Mouse (Mus musculus) forebrain, embryonic 15.5 days (tissue): ENCODE results near the gene Map1b. TPM values are rescaled to one million over a fixed set of nuclear protein-coding genes. Genes with fewer than 3 reads are reported as not detected.

Source experiments
- ATAC-seq: fragments of 200-750 bp; cut with Nextera tagmentation; replicated peaks from 2 replicates; pipeline ENCODE4 v1.8.0; 2017; ENCODE audit warnings: mild to moderate bottlenecking, moderate TSS enrichment, moderate library complexity
- H3K27ac ChIP-seq: fragments of 300-500 bp; sonication (generic); replicated peaks from 2 replicates; pipeline ENCODE4 v1.5.1; 2015; ENCODE audit warnings: mild to moderate bottlenecking, inconsistent platforms
- H3K27me3 ChIP-seq: fragments of 300-500 bp; sonication (generic); 2 replicates; pipeline ENCODE4 v1.6.1; 2015; ENCODE audit warnings: inconsistent platforms
- H3K36me3 ChIP-seq: fragments of 300-500 bp; sonication (generic); 2 replicates; pipeline ENCODE4 v1.6.1; 2015; ENCODE audit warnings: mild to moderate bottlenecking, inconsistent platforms
- H3K4me1 ChIP-seq: fragments of 300-500 bp; sonication (generic); 2 replicates; pipeline ENCODE4 v1.6.1; 2015; ENCODE audit warnings: inconsistent platforms
- H3K4me2 ChIP-seq: fragments of 300-500 bp; sonication (generic); replicated peaks from 2 replicates; pipeline ENCODE4 v1.6.1; 2015; ENCODE audit warnings: mild to moderate bottlenecking, inconsistent platforms
- H3K4me3 ChIP-seq: fragments of 300-500 bp; sonication (generic); 2 replicates; pipeline ENCODE4 v1.5.1; 2015; ENCODE audit warnings: mild to moderate bottlenecking, inconsistent platforms
- H3K9ac ChIP-seq: fragments of 300-500 bp; sonication (generic); replicated peaks from 2 replicates; pipeline ENCODE4 v1.6.1; 2015; ENCODE audit warnings: mild to moderate bottlenecking, inconsistent platforms
- H3K9me3 ChIP-seq: fragments of 300-500 bp; sonication (generic); 2 replicates; pipeline ENCODE4 v1.6.1; 2016; ENCODE audit warnings: inconsistent platforms
- WGBS: fragments of 180-500 bp; shearing (Covaris S2); methylation state at CpG from one replicate; pipeline ENCODE4 v1.1.7; 2015; ENCODE audit warnings: mixed read lengths; 5-methylcytosine and 5-hydroxymethylcytosine counted together
- polyA plus RNA-seq: library from polyadenylated mRNA; unstranded; fragments of >200 nt; fragmentation: Nextera tagmentation; extraction: Ambion mirVana; gene quantifications from 2 replicates; pipeline ENCODE4 v1.2.1, GENCODE M21; 2015

Gene Map1b
- polyA plus RNA-seq, 1 experiment from 2014 or later = 1,899 TPM

DNA sequence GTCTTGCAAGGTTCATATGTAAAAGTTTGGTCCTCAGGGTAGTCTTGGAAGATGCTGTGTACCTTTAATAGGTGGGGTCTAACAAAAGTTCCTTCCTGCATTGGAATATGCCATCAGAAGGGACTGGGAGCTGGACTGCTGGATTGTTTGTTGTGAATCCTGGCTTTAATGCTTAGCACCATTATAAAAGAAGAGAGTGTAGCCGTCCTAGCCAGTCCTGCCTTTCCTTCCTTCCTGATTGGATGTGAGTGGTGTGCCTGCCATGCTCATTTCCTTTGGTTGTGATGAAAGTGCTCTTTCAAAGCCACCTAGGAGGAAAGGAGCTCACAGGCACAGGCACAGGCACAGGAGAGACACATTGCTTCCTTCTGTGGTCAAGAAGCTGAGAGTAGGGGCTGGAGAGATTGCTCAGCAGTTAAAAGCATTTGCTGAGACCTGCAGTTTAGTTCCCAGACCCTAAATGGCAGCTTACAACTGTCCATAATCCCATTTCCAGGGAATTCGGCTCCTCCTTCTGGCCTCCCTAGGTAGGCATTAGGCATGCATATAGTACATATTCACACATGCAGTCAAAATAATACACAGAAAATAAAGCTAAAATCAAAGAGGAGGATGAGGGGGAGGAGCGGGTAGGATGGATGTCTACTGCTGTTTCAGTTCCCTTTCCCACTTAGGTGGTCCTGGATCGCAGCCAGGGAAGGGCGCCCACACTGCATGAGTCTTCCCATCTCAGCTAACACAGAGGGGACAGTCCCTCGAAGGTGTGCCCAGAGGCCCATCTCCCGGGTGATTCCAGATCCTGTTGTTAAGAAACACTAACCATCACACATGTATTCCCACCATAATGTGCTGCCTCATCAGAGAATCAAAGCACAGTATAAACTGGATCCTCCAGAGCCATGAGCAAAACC lies 128.2 kb downstream of the Map1b start:
- Histone ChIP-seq H3K4me1 (peaks cover 11% of the 10 kb centered on the region), H3K27ac (no peak overlapping the region), H3K27me3 (no peaks in the 10 kb centered on the region), H3K4me2 (no peak overlapping the region), H3K4me3 (no peak overlapping the region), H3K9me3 (no peaks in the 10 kb centered on the region), H3K36me3 (no peaks in the 10 kb centered on the region), H3K9ac (no peak overlapping the region)
- no peak for ATAC-seq
- 61% methylated on average over 7 of the region's 7 CpGs for WGBS

DNA sequence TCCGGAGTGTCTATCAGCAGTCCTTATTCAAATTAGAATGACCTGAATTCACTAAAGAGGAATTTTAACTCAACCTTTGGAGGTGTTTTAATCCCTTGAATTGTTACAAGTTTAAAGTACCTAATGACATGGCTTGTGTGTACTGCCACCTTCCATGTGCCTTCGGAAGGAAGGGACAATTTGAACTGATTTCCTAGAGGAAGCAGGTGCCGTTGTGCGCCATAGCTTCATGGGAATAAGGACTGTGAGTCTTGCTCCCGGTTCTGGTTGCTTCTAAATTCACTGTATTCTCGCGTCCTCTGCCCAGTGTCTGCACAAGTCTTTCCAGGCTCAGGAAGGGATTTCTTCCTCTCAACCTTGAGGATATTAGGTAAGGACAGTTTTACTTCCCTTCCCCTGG lies 130.0 kb downstream of the Map1b start:
- WGBS = 78% methylated on average over 7 of the region's 7 CpGs
- Histone ChIP-seq H3K27ac (no peak overlapping the region), H3K4me2 (no peak overlapping the region), H3K27me3 (no peaks in the 10 kb centered on the region), H3K9me3 (no peaks in the 10 kb centered on the region), H3K4me3 (no peak overlapping the region), H3K4me1 (peaks cover 15% of the 10 kb centered on the region), H3K9ac (no peak overlapping the region), H3K36me3 (no peaks in the 10 kb centered on the region)
- no peak for ATAC-seq

DNA sequence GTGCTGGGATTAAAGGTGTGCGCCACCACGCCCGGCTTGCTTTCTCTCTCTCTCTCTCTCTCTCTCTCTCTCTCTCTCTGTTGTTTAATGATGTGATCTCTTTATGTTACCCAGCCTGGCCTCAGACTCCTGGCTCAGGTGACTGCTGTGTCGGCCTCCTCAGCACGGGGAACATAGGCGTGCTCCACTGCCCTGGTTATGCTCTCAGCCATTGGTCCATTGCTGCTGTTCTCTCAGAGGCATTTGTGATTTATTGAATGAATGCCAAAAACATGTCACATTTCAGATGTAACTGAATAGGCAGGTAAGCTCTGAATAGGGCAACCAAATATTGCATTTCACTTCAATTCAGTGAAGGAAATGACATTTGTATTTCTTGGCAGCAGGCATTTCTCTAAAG lies 130.4 kb downstream of the Map1b start:
- WGBS = 81% methylated on average over 6 of the region's 6 CpGs

GRCm38 (mm10) chr13:99384555-99385203 lies 131.7 kb downstream of the Map1b start:
- Histone ChIP-seq H3K36me3 (no peaks in the 10 kb centered on the region), H3K27ac (no peak overlapping the region), H3K9me3 (no peaks in the 10 kb centered on the region), H3K4me1 (peaks cover 13% of the 10 kb centered on the region), H3K4me3 (no peak overlapping the region), H3K9ac (no peak overlapping the region), H3K27me3 (no peaks in the 10 kb centered on the region), H3K4me2 (no peak overlapping the region)
- WGBS = 46% methylated on average over 7 of the region's 7 CpGs
- no peak for ATAC-seq

More for the DNA sequence above, 130.4 kb downstream of the Map1b start:
- no peak overlapping the region for H3K4me3 ChIP-seq
- no peaks in the 10 kb centered on the region for H3K9me3 ChIP-seq
- H3K4me2 ChIP-seq = no peak overlapping the region
- H3K27me3 ChIP-seq = no peaks in the 10 kb centered on the region
- H3K9ac ChIP-seq = no peak overlapping the region
- no peak for ATAC-seq
- H3K4me1 ChIP-seq = peaks cover 13% of the 10 kb centered on the region
- no peak overlapping the region for H3K27ac ChIP-seq
- no peaks in the 10 kb centered on the region for H3K36me3 ChIP-seq

GRCm38 (mm10) chr13:99382373-99382772 lies 134.0 kb downstream of the Map1b start:
- Histone ChIP-seq H3K4me3 (no peak overlapping the region), H3K9ac (no peak overlapping the region), H3K4me1 (peaks cover 8% of the 10 kb centered on the region), H3K36me3 (no peaks in the 10 kb centered on the region), H3K27me3 (no peaks in the 10 kb centered on the region), H3K9me3 (no peaks in the 10 kb centered on the region), H3K4me2 (no peak overlapping the region), H3K27ac (no peak overlapping the region)
- 45% methylated on average over 6 of the region's 6 CpGs for WGBS
- ATAC-seq = no peak

- no peak for ATAC-seq
- Histone ChIP-seq H3K4me2 (no peak overlapping the region), H3K9me3 (no peaks in the 10 kb centered on the region), H3K9ac (no peak overlapping the region), H3K27me3 (no peaks in the 10 kb centered on the region), H3K36me3 (no peaks in the 10 kb centered on the region), H3K27ac (no peak overlapping the region), H3K4me1 (peaks cover 10% of the 10 kb centered on the region), H3K4me3 (no peak overlapping the region)
- 98% methylated on average over 1 of the region's 1 CpGs for WGBS
Observed at GRCm38 (mm10) chr13:99378223-99378622, 138.1 kb downstream of the Map1b start.

DNA sequence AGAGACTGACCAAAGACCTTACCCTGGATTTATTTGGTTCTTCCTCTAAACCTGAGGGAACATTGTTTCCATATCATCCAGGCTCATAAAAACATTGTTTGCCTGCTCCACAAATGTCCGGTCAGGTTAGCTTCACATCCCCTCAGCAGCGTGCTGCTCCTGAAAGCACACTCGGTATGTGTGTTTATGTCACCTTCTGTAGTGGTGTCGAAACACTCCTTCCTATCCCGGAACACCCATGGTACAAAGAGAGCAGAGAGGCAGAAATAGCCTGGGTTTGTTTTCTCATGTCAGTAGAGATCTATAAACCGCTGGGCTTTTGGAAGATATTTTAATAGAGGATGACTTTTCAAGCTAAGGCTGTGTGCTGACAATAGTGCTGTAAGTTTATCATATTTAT lies 139.3 kb downstream of the Map1b start:
- 79% methylated on average over 6 of the region's 6 CpGs for WGBS
- Histone ChIP-seq H3K9me3 (no peaks in the 10 kb centered on the region), H3K4me3 (no peak overlapping the region), H3K9ac (no peak overlapping the region), H3K36me3 (no peaks in the 10 kb centered on the region), H3K27me3 (no peaks in the 10 kb centered on the region), H3K4me1 (peaks cover 7% of the 10 kb centered on the region; the same call in 1 of the 2 replicates), H3K27ac (no peak overlapping the region), H3K4me2 (no peak overlapping the region)
- no peak for ATAC-seq

- 31% methylated on average over 6 of the region's 6 CpGs for WGBS
- no peak overlapping the region for H3K4me3 ChIP-seq
- H3K27ac ChIP-seq = no peak overlapping the region
- no peak overlapping the region for H3K9ac ChIP-seq
- 0 out of 2 replicates have a peak, but pooled peaks cover 2% of the 10 kb centered on the region for H3K4me1 ChIP-seq
- H3K27me3 ChIP-seq = no peaks in the 10 kb centered on the region
- H3K36me3 ChIP-seq = no peaks in the 10 kb centered on the region
- H3K9me3 ChIP-seq = no peaks in the 10 kb centered on the region
- no peak overlapping the region for H3K4me2 ChIP-seq
- peak; percentile 71 for ATAC-seq
Observed at GRCm38 (mm10) chr13:99375550-99375949, 140.8 kb downstream of the Map1b start.

DNA sequence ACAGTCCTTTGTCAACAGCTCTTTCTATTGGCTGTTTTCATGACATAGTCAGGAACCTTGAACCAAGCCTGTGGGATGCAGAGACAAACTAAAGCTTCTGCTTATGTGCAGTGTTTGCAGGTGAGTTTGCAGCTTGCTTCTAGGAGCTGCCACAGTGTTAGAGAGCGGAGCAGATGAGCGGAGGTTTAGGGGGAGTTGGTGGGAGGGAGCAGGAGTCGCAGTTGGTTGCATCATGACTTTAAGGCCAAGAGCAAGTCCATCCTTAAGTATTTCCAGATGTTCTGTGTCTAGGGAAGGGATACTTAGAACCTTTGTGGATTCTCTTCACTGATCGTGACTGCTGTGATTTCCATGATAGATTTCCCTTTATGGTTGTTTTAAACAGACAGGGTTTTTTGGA lies 142.1 kb downstream of the Map1b start:
- Histone ChIP-seq H3K4me2 (no peak overlapping the region), H3K36me3 (no peaks in the 10 kb centered on the region), H3K27ac (no peak overlapping the region), H3K4me3 (no peak overlapping the region), H3K27me3 (no peaks in the 10 kb centered on the region), H3K9me3 (no peaks in the 10 kb centered on the region), H3K4me1 (0 out of 2 replicates have a peak, but pooled peaks cover 2% of the 10 kb centered on the region), H3K9ac (no peak overlapping the region)
- 92% methylated on average over 4 of the region's 4 CpGs for WGBS
- ATAC-seq = no peak

GRCm38 (mm10) chr13:99373684-99374083 lies 142.7 kb downstream of the Map1b start:
- 0 out of 2 replicates have a peak, but pooled peaks cover 7% of the 10 kb centered on the region for H3K4me1 ChIP-seq
- WGBS = 81% methylated on average over 7 of the region's 7 CpGs
- no peak overlapping the region for H3K4me2 ChIP-seq
- no peaks in the 10 kb centered on the region for H3K27me3 ChIP-seq
- H3K9ac ChIP-seq = no peak overlapping the region
- no peak overlapping the region for H3K4me3 ChIP-seq
- no peak for ATAC-seq
- no peaks in the 10 kb centered on the region for H3K9me3 ChIP-seq
- H3K27ac ChIP-seq = no peak overlapping the region
- H3K36me3 ChIP-seq = no peaks in the 10 kb centered on the region
